ENCODE assay signal across 13 mouse cellular contexts in genomic region chr16:21743401-21743800, GRCm38 (mm10).
"Had no signal": no experiment of that assay in that cellular context is flagged by ENCODE, and none has a peak within 500 bp of the region (broad histone marks: within the 10 kb centered on the region; RNA-seq: fewer than 3 reads in every experiment).

No protein-coding gene starts in this region.

- H3K4me3 ChIP-seq: kidney, embryonic 15.5 days; left cerebral cortex, adult 2 months; limb, embryonic 15.5 days; liver, embryonic 12.5 days; midbrain, embryonic 10.5 days; neural tube, embryonic 13.5 days had no signal

- H3K36me3 ChIP-seq: kidney, embryonic 15.5 days; limb, embryonic 15.5 days; liver, embryonic 12.5 days; midbrain, embryonic 10.5 days; neural tube, embryonic 13.5 days had no signal

- H3K4me2 ChIP-seq: kidney, embryonic 15.5 days; limb, embryonic 15.5 days; liver, embryonic 12.5 days; lung, embryonic 14.5 days; neural tube, embryonic 13.5 days had no signal

- H3K27me3 ChIP-seq: kidney, embryonic 15.5 days; limb, embryonic 15.5 days; liver, embryonic 12.5 days; neural tube, embryonic 13.5 days had no signal

- DNase-seq: kidney, postnatal 14 days; lung, embryonic 14.5 days; lung, postnatal 10 days; lung, postnatal 4 days; thymus, adult 18-20 months; thymus, postnatal 14 days had no signal

- ATAC-seq: liver, embryonic 12.5 days; midbrain, embryonic 16.5 days had no signal

- H3K27ac ChIP-seq: kidney, embryonic 15.5 days; left cerebral cortex, adult 2 months; limb, embryonic 15.5 days; liver, embryonic 12.5 days; midbrain, embryonic 10.5 days; neural tube, embryonic 13.5 days had no signal

- H3K9ac ChIP-seq: kidney, embryonic 15.5 days; limb, embryonic 15.5 days; liver, embryonic 12.5 days; lung, embryonic 14.5 days; neural tube, embryonic 13.5 days had no signal

- H3K9me3 ChIP-seq: kidney, embryonic 15.5 days; limb, embryonic 15.5 days; liver, embryonic 12.5 days; midbrain, embryonic 10.5 days; neural tube, embryonic 13.5 days had no signal

- H3K4me1 ChIP-seq: kidney, embryonic 15.5 days; limb, embryonic 15.5 days; midbrain, embryonic 10.5 days; neural tube, embryonic 13.5 days had no signal
